Mouse (Mus musculus) ES-Bruce4 (cell line): ENCODE results near the gene E130114P18Rik.

Experiments
- CTCF ChIP-seq: IDR thresholded peaks from one replicate; pipeline ENCODE4 v1.8.1; 2011; ENCODE audit warnings: low read depth, low read length
- EP300 ChIP-seq: IDR thresholded peaks from 2 replicates; pipeline ENCODE4 v1.6.1; 2011; ENCODE audit warnings: low read depth, low read length; ENCODE audit not compliant: insufficient read depth
- POLR2A ChIP-seq: IDR thresholded peaks from one replicate; pipeline ENCODE4 v1.8.1; 2011; ENCODE audit warnings: low read length; ENCODE audit not compliant: insufficient read depth

DNA sequence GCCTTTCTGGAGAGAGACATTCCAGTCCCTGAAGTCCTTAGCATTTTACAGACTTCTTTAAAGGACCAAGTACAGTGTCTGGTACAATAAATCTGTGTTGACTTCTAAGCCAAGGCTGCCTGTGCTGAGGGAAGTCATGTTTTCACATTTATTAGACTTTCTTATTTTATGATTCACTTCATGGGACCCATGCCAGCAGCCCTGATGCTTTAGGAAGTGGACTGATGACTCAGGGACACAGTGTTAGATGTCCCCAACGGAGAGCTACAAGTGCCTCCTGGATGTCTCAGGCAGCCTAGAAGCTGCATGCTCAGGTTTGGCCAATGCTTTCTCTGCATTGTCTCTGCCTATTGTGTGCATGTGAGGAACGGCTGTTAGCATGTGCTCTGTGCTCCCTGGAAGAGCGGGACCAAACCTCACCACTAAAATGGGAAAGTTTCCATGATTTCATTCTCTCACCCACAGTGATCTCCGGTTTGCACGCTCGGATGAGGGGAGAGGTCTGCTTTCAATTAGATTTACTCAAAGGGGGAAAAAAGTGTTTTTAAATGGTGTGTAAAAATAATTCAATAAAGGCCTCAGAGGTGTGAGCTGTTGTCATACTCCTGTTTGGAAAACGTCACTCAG is 82.4 kb downstream of the E130114P18Rik start:
- TF ChIP-seq CTCF: no peak
- no peak for TF ChIP-seq POLR2A
- no peak for TF ChIP-seq EP300
